Mouse (Mus musculus): Measurements from ENCODE around the gene St6gal2.

The St6gal2 gene

GRCm38 (mm10) chr17:55445250-55446184 is at the start of gene St6gal2:
Gene St6gal2 (plus strand): TSS chr17:55445382.
- no peak for DNase-seq (ENCODE audit: low read depth, low spot score)

- no peak for DNase-seq (ENCODE audit: low read depth, low spot score)
These were observed 39.1 kb upstream of the St6gal2 start for GRCm38 (mm10) chr17:55406043-55406442.

DNA sequence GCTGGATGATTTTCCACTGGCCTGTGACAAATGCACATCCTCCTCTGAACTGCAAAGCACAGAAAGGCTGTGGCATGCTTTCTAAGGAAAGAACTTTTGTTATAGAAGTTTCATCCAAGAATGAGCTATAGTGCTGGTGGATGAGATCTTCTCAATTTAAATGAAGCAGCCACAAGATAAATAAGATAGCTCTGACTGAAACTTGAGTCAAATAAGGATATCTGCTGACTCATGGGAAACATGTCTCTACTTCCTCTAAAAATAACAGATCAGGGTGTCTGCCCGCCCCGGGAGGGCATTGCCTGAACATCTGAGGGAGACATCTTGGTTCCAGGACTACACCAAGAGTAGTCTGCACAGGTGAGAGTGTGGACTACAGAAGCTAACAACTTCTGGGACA is 28.7 kb upstream of the St6gal2 start:
- no peak for DNase-seq (ENCODE audit: low read depth, low spot score)

GRCm38 (mm10) chr17:55446185-55446527 is 974 bp downstream of the St6gal2 start:
- no peak for DNase-seq (ENCODE audit: low read depth, low spot score)

GRCm38 (mm10) chr17:55446698-55447097 is 1.5 kb downstream of the St6gal2 start:
- DNase-seq (ENCODE audit: low read depth, low spot score) = no peak

- DNase-seq (ENCODE audit: low read depth, low spot score) = no peak
These were observed 5.8 kb downstream of the St6gal2 start for GRCm38 (mm10) chr17:55450943-55451342.

GRCm38 (mm10) chr17:55454487-55454886 is 9.3 kb downstream of the St6gal2 start:
- no peak for DNase-seq (ENCODE audit: low read depth, low spot score)

DNA sequence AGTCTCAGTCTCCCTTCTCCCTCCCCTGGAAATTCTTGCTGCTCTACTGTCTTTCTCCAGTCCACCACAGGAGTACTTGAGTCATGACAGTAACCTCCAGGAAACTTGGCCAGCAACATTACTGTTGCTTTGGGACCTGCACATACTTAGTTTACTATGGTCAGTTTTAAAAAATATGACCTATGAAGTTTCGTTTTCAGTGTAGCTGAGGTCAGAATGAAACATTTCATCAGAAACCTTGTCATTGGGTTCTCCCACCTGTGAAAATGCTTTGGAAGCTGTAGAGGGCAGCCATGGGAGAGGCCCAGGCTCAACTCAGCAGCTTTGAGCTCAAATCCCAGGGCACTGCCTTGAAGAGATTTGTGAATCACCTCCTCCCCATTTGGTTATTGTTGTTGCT is 15.0 kb downstream of the St6gal2 start:
- no peak for DNase-seq (ENCODE audit: low read depth, low spot score)

GRCm38 (mm10) chr17:55467579-55467978 is 22.4 kb downstream of the St6gal2 start:
- DNase-seq (ENCODE audit: low read depth, low spot score) = no peak

DNA sequence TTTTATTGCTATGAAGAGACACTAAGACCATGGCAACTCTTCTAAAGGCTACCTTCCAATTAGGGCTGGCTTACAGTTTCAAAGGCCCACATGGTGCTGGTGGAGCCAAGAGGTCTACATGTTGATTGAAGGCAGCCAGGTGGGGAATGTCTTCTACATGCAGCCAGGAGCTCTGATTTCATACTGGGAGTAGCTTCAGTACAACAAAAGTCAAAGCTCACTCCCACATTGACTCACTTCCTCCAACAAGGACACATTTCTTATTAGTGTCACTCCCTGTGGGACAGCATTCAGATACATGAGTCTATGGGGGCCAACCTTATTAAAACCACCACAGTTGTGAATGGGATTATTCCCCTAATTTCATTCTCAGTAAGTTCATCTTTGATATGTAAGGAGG is 23.8 kb downstream of the St6gal2 start:
- DNase-seq (ENCODE audit: low read depth, low spot score) = no peak

DNA sequence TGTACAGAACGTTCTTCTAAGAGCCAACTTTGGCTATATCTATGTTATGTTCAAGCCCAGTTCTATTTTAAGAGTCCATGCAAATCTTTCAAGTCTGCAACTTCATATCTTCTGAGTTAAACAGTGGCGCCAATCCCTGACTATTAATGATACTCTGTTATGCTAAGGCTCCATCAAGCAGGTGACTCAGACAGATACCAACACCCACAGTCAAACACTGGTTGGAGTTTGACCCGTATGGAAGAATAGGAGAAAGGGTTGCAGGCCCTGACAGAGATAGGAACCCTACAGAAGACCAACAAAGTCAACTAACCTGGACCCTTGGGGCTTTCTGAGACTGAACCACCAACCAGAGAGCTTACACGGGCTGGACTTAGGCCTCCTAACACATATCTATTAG is 30.8 kb downstream of the St6gal2 start:
- no peak for DNase-seq (ENCODE audit: low read depth, low spot score)

DNA sequence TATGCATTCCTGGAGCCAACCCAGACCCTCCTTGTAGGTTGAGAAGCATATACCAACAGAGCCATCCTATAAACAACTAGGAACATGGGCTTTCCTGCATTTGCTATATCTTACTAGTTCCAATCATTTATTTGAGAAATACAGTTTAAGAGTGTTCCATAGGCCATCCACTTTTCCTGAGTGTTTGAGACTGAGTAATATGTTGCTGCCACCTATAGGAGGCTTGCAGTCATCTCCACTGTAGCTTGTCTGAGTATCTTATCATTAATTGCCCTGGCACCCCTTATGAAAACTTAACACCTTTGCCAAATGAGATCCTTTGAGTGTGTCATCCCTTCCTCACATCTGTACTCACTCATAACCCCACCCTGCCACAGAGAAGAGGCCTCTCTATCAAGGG is 32.2 kb downstream of the St6gal2 start:
- peak; percentile 3 for DNase-seq (ENCODE audit: low read depth, low spot score)

DNA sequence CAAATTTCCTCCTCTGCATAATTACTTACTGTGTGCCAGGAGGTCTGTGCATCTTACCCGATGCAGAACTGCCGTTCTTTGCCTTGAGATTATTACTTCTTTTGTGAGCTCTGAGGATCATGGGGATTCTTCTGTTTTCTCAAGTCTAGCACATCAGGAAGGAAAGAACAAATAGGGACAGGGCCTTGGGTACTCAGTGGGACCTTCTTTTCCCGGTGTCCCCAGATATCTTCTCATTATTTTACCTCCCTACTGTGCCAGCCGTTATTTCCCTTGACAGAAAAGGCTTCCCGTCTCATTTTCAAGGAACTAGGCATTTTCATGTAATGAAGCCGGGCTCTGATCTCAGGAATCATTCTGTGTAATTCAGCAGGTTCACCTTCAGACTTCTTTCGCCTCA is 34.2 kb downstream of the St6gal2 start:
- DNase-seq (ENCODE audit: low read depth, low spot score) = no peak

DNA sequence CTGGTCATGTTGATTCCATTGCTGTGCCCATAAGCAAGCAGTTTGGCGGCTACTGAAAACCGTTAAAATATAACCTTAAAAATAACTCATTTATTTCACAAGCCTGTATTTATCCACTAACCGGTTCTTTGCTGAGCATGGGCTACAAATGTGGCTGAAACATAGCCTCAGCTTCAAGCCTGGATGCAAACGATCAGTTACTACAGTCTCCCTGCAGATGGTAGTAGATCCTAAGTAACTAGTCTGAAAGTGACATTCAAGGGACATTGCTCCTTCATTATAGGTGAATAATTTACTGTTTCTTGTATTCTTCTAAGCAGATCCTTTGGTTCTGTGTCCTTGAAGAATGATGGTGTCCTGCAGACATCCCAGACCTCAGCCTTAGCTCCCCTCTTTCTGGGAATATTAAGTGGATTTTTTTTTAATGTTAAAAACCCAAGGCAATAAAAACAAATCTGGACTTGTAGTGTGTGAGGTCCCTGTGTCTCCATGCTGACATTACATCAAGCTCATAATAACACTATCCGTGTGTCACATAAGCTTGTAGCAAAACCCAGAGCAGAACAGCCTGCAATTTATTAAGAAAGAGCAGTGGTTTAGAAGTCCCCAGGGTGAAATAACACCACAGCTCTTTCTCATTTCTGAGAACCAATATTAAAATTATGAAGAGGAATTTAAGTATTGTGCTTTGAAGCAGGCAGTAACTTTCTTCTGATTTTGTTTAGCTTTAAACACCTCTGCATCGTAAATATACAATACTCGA is 39.1 kb downstream of the St6gal2 start:
- no peak for DNase-seq (ENCODE audit: low read depth, low spot score)

DNA sequence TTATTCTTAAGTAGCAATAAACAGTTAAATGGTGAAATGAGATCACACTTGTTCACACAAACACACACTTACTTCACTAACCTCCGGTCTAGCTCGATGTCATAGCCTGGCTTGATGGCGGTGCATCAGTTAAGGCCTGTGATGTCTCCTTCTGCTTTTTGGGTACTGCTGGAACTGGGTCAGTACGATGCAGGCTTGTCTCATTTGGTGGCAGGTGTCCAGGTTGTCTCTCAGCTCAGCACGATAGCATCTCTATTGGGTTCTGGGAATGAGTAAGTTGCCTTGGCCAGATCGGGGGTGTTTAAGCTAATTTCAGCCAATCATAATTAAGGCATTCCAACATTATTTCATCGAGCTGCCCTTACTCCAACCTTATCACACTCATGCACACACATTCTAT is 86.7 kb downstream of the St6gal2 start:
- no peak for DNase-seq (ENCODE audit: low read depth, low spot score)

- DNase-seq (ENCODE audit: low read depth, low spot score) = no peak
These were observed 103.3 kb downstream of the St6gal2 start for GRCm38 (mm10) chr17:55548476-55548875.

DNA sequence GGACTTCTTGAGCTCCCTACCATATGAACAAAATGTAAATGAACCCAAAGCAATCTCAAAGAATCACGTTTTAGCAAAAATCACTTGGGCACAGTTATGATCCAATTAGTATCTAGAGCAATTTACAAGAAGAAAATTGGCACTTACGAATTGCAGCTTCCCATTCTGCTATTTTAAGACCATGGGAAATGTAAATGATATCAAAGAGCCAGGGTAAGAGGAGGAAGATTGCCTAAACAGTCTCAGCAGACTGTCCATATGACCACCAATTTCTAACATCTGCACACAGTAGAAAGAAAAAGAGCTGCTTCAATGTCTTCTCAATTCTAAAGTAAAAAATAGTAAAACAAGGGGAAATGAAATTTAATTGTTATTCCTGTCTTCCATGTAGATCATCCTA is 116.6 kb downstream of the St6gal2 start:
- DNase-seq (ENCODE audit: low read depth, low spot score) = no peak

Measured in 3T3-L1 (cell line).